Mouse (Mus musculus): Measurements from ENCODE around the gene Anpep. TPM values are rescaled to one million over a fixed set of nuclear protein-coding genes. Genes with fewer than 3 reads are reported as not detected.
"Not testable (repeated sequence)": the region's sequence is repeated elsewhere in the genome, so short reads cannot be mapped to it uniquely, and the experiment has no call there.

Anpep gene
- polyA plus RNA-seq, 1 experiment from 2014 or later: 26.3 TPM

DNA sequence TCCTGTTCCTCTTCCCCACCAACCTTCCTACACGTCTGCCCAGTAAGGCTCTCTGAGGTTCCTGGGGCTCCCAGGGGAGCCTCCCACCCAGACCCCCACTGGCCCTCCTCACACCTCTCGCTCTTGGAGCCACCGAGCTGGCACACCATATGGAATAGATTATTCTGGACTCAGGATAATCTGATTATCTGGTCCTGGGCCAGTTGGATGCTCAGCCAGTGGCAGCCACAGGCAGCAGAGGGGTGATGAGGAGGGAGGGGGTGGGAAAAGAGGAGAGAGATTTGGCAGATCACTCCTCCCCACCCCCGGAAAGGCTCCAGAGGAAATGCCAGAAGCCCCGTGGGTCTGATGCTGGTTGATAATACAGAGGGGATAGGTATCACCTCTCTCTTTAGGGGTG is 62.3 kb downstream of the Anpep start:
- Histone ChIP-seq H3K4me2 (replicated peaks; ENCODE audit: low read depth, low read length) (no peak overlapping the region), H3K27me3 (ENCODE audit: control insufficient read depth, insufficient read depth, low read length) (peaks cover 5% of the 10 kb centered on the region), H3K9me3 (ENCODE audit: control insufficient read depth, low read depth, low read length) (no peaks in the 10 kb centered on the region), H3K4me3 (ENCODE audit: low read depth, low read length) (no peak overlapping the region), H3K4me1 (ENCODE audit: control insufficient read depth, insufficient read depth, low read length) (no peaks in the 10 kb centered on the region), H3K36me3 (ENCODE audit: control insufficient read depth, insufficient read depth, low read length) (no peaks in the 10 kb centered on the region), H3K9ac (replicated peaks; ENCODE audit: low read depth, low read length) (no peak overlapping the region), H3K27ac (ENCODE audit: low read length) (no peak overlapping the region)
- ATAC-seq (ENCODE audit: insufficient number of reproducible peaks, insufficient read depth, low FRiP score, low read depth): no peak
- WGBS: 18% methylated on average over 5 of the region's 5 CpGs

DNA sequence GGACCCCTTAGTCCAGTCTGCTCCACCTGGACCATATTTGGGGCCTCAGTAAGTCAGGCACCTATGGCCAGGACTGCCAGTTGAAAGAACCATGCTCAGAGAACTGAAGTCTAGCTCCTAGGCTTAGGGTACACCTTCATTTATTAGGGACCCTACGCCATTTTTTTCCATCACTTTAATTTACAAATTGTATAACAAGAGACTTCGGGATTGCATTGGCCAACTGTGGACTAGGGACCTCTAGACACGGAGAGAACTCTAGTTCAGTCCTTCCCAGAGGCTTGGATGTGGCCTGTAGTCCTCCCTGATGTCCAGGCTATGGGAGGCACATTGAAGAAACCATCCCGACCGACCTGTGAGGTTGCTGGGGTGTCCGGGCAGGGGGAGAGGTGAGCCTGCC is 67.2 kb downstream of the Anpep start, which contains the start of gene Mesp1:
Mesp1 (minus strand) TSS at position 101 of the 400 bp plus-strand sequence.
- H3K9ac ChIP-seq (replicated peaks; ENCODE audit: low read depth, low read length): peak within 1 kb of the TSS; percentile 18; the same call in 1 of the 2 replicates
- H3K27me3 ChIP-seq (ENCODE audit: control insufficient read depth, insufficient read depth, low read length): peaks cover 28% of the 10 kb centered on the region
- ATAC-seq (ENCODE audit: insufficient number of reproducible peaks, insufficient read depth, low FRiP score, low read depth): no peak
- 66% methylated on average over 6 of the region's 6 CpGs for WGBS
- no peaks in the 10 kb centered on the region for H3K36me3 ChIP-seq (ENCODE audit: control insufficient read depth, insufficient read depth, low read length)
- H3K4me1 ChIP-seq (ENCODE audit: control insufficient read depth, insufficient read depth, low read length): peaks cover 6% of the 10 kb centered on the region; the same call in 1 of the 2 replicates
- H3K9me3 ChIP-seq (ENCODE audit: control insufficient read depth, low read depth, low read length): no peaks in the 10 kb centered on the region
- H3K4me3 ChIP-seq (ENCODE audit: low read depth, low read length): peak within 1 kb of the TSS; percentile 39
- H3K4me2 ChIP-seq (replicated peaks; ENCODE audit: low read depth, low read length): peak within 1 kb of the TSS; percentile 82
- no peak within 1 kb of the TSS for H3K27ac ChIP-seq (ENCODE audit: low read length)

DNA sequence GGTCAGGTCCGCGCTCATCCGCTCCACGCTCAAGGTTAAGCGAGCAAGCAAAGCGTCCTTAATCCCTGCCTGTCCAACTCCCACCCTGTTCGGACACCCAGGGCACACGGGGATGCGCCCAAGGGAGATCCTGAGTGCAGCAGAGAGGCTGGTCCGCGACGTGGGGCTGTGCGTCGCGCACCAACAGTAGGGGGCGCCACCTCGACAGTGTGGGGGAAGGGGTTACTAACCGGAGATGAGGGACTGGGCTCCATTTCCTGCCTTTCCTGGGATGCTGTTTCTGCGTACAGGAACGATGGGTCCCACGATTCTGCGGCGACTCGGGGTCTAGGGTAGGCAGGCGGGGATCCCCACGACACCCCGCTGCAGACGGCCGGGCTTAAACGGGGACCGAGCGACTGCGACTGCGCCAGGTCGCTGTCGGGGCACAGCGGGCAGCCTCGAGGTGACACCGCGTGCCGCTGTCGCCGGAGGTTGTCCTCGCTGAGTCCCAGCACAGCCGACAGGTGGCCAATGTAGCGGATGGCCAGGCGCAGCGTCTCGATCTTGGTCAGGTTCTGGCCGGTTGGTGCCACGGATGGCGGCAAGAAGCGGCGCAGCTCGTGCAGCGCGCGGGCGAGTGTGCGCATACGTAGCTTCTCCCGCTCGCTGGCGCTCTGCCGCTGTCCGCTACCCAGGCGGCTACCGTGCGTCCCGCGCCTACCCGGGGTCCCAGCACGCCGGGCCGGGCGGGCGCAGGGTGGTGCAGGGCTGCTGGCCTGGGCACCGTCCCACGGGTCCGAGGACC is 68.0 kb downstream of the Anpep start:
- Histone ChIP-seq H3K4me2 (replicated peaks; ENCODE audit: low read depth, low read length) (peak overlapping the region; percentile 82), H3K4me1 (ENCODE audit: control insufficient read depth, insufficient read depth, low read length) (peaks cover 6% of the 10 kb centered on the region; the same call in 1 of the 2 replicates), H3K27me3 (ENCODE audit: control insufficient read depth, insufficient read depth, low read length) (peaks cover 28% of the 10 kb centered on the region), H3K9me3 (ENCODE audit: control insufficient read depth, low read depth, low read length) (no peaks in the 10 kb centered on the region), H3K27ac (ENCODE audit: low read length) (no peak overlapping the region), H3K4me3 (ENCODE audit: low read depth, low read length) (peak overlapping the region; percentile 39), H3K9ac (replicated peaks; ENCODE audit: low read depth, low read length) (peak overlapping the region; percentile 18; the same call in 1 of the 2 replicates), H3K36me3 (ENCODE audit: control insufficient read depth, insufficient read depth, low read length) (no peaks in the 10 kb centered on the region)
- WGBS: under 1% methylated on average over 80 of the region's 80 CpGs
- no peak; the same call in 1 of the 2 replicates for ATAC-seq (ENCODE audit: insufficient number of reproducible peaks, insufficient read depth, low FRiP score, low read depth)

DNA sequence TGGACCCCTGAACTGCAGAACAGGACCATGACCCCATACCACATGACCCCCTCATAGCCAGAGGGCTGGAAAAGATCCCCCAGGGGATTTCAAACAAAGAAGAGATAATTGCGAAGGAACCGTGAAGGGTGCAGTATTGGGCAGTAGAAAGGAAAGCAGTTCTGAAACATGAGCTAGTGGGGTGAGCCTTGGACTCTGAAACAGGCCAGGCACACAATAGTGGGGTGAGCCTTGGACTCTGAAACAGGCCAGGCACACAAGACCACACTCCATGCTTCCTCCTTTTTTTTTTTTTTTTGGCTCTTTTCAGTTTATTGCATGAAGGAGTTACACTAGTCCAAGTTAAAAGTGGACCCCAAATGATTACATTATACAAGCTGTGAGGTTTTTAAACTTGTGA is 71.0 kb downstream of the Anpep start:
- 31% methylated on average over 2 of the region's 2 CpGs for WGBS
- not testable (repeated sequence) for H3K4me1 ChIP-seq (ENCODE audit: control insufficient read depth, insufficient read depth, low read length); H3K36me3 ChIP-seq (ENCODE audit: control insufficient read depth, insufficient read depth, low read length); ATAC-seq (ENCODE audit: insufficient number of reproducible peaks, insufficient read depth, low FRiP score, low read depth); H3K4me3 ChIP-seq (ENCODE audit: low read depth, low read length); H3K9me3 ChIP-seq (ENCODE audit: control insufficient read depth, low read depth, low read length); H3K27ac ChIP-seq (ENCODE audit: low read length); H3K4me2 ChIP-seq (replicated peaks; ENCODE audit: low read depth, low read length); H3K9ac ChIP-seq (replicated peaks; ENCODE audit: low read depth, low read length)
- peaks cover 28% of the 10 kb centered on the region for H3K27me3 ChIP-seq (ENCODE audit: control insufficient read depth, insufficient read depth, low read length)

DNA sequence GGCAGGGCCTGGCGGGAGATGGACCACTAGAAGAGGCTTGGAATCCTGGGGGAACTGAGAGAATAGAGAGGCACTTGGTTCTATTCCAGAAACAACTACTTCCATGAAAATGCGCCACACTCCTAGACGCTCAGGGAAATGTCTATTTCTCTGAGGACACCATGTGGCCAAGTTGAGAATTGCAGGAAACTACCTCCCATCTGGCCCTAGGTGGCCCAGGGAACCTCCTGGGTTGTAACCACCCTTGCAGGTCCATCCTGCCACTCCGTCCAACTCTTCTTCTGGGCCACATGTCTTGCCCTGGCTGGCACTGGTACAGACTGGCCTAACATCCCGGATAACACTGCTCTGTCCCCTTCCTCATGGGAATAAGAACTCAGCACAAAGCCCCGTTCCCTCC is 74.6 kb downstream of the Anpep start:
- ATAC-seq (ENCODE audit: insufficient number of reproducible peaks, insufficient read depth, low FRiP score, low read depth): peak; percentile 77; the same call in 1 of the 2 replicates
- Histone ChIP-seq H3K36me3 (ENCODE audit: control insufficient read depth, insufficient read depth, low read length) (no peaks in the 10 kb centered on the region), H3K4me2 (replicated peaks; ENCODE audit: low read depth, low read length) (no peak overlapping the region), H3K27ac (ENCODE audit: low read length) (no peak overlapping the region), H3K9me3 (ENCODE audit: control insufficient read depth, low read depth, low read length) (no peaks in the 10 kb centered on the region), H3K27me3 (ENCODE audit: control insufficient read depth, insufficient read depth, low read length) (peaks cover 1% of the 10 kb centered on the region; the same call in 1 of the 2 replicates), H3K4me3 (ENCODE audit: low read depth, low read length) (no peak overlapping the region), H3K9ac (replicated peaks; ENCODE audit: low read depth, low read length) (no peak overlapping the region), H3K4me1 (ENCODE audit: control insufficient read depth, insufficient read depth, low read length) (no peaks in the 10 kb centered on the region)
- 27% methylated on average over 6 of the region's 6 CpGs for WGBS

DNA sequence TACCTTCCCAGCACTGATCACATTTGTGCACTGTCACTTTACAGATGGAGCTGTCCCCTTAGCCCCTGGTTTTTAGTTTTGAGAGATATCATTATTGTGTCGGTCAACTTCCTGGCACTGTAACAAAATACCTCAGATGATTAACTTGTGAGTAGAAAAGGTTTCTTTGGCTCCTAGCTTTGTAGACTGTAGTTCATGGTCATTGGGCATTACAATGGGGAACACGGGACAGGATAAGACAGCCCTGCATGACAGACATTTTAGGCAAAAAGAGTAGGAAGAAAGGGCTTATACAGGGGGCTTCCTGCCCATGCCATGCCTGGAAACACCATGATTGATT is 78.4 kb downstream of the Anpep start:
- Histone ChIP-seq H3K9me3 (ENCODE audit: control insufficient read depth, low read depth, low read length) (no peaks in the 10 kb centered on the region), H3K4me1 (ENCODE audit: control insufficient read depth, insufficient read depth, low read length) (0 out of 2 replicates have a peak, but pooled peaks cover 4% of the 10 kb centered on the region), H3K27me3 (ENCODE audit: control insufficient read depth, insufficient read depth, low read length) (no peaks in the 10 kb centered on the region), H3K27ac (ENCODE audit: low read length) (no peak overlapping the region), H3K4me2 (replicated peaks; ENCODE audit: low read depth, low read length) (no peak overlapping the region), H3K36me3 (ENCODE audit: control insufficient read depth, insufficient read depth, low read length) (no peaks in the 10 kb centered on the region), H3K4me3 (ENCODE audit: low read depth, low read length) (no peak overlapping the region), H3K9ac (replicated peaks; ENCODE audit: low read depth, low read length) (no peak overlapping the region)
- no peak for ATAC-seq (ENCODE audit: insufficient number of reproducible peaks, insufficient read depth, low FRiP score, low read depth)
- WGBS: 79% methylated on average over 2 of the region's 2 CpGs

DNA sequence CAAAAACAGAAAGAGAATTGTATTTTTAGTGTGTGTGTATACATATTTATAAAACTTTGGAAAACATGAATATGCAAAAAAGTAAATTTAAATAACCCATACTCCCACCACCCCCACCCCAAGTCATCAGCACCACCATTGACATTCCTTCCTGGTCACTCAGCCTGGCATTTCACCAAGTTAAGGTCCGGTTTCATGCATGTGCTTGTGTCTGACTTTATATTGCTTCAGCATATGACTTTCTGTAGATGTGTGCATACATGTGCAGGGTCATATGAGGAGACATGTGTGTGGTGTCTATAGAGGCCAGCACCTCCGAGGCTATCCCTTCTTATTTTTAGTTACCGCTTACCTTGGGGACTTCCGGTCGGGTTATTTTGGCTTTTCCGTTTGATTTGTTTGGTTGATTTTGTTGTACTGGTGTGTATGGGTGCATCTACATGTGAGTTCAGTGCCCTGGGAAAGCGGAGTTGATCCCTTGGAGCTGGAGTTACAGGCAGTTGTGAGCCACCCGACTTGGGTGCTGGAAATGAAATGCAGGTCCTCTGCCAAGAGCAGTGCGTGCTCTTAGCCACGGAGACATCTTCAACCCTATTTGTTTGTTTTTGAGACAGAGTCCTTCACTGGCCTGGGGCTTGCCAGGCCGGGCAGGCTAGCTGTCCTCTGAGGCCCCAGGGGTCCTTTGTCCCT is 78.9 kb downstream of the Anpep start:
- H3K27me3 ChIP-seq (ENCODE audit: control insufficient read depth, insufficient read depth, low read length): no peaks in the 10 kb centered on the region
- H3K9ac ChIP-seq (replicated peaks; ENCODE audit: low read depth, low read length): no peak overlapping the region
- 78% methylated on average over 11 of the region's 11 CpGs for WGBS
- H3K4me2 ChIP-seq (replicated peaks; ENCODE audit: low read depth, low read length): no peak overlapping the region
- H3K27ac ChIP-seq (ENCODE audit: low read length): no peak overlapping the region
- H3K9me3 ChIP-seq (ENCODE audit: control insufficient read depth, low read depth, low read length): no peaks in the 10 kb centered on the region
- no peak overlapping the region for H3K4me3 ChIP-seq (ENCODE audit: low read depth, low read length)
- no peak for ATAC-seq (ENCODE audit: insufficient number of reproducible peaks, insufficient read depth, low FRiP score, low read depth)
- H3K36me3 ChIP-seq (ENCODE audit: control insufficient read depth, insufficient read depth, low read length): no peaks in the 10 kb centered on the region
- H3K4me1 ChIP-seq (ENCODE audit: control insufficient read depth, insufficient read depth, low read length): 0 out of 2 replicates have a peak, but pooled peaks cover 4% of the 10 kb centered on the region

DNA sequence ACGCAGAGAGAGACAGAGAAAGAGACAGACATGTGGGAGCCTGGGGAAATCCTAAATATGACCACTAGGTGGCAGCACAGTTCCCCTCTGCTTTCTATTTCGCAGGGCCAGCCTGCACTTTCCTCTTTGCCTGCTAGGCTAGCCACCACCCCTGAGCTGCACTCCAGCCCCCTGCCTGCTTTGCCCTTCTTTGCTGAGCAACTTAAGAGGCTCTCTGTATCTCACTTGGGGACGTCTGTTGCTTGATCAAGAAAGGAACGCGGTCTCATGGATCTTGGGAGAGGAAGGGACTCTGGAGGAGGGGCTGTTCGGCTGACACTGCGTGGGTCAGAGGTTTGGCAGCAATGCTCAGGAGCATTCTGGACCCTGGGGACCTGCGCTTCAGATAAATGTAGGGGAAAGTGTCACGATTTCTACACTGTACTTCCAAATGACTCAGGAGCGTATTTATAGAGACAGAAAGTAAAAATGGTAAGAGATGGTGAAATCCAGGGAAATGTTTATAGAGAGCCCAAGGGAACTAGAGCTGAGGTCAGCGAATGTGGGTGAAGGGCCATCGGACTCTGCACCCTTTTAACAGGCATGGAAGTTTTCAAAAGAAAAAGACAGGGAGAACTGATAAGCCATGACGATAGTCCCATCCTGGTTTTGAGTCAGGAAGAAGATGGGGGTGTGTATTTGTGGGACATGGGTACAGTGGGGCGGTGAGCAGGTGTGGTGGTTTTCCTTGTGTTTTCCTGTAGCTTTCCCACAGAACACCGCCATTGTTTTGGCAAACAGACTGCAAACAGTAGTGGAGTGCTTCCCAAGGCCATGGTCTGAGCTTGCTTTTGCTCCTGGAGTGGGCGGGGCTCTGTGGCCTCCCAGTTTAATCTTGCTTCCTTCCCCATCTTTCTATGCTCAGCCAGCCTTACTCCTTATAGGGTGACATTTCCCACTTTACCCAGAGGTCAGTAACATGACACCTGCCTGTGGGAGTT is 79.9 kb downstream of the Anpep start:
- Histone ChIP-seq H3K36me3 (ENCODE audit: control insufficient read depth, insufficient read depth, low read length) (no peaks in the 10 kb centered on the region), H3K9ac (replicated peaks; ENCODE audit: low read depth, low read length) (no peak overlapping the region), H3K4me2 (replicated peaks; ENCODE audit: low read depth, low read length) (peak overlapping the region; percentile 40; the same call in 1 of the 2 replicates), H3K27ac (ENCODE audit: low read length) (no peak overlapping the region), H3K27me3 (ENCODE audit: control insufficient read depth, insufficient read depth, low read length) (no peaks in the 10 kb centered on the region), H3K9me3 (ENCODE audit: control insufficient read depth, low read depth, low read length) (no peaks in the 10 kb centered on the region), H3K4me1 (ENCODE audit: control insufficient read depth, insufficient read depth, low read length) (0 out of 2 replicates have a peak, but pooled peaks cover 4% of the 10 kb centered on the region), H3K4me3 (ENCODE audit: low read depth, low read length) (no peak overlapping the region; the same call in 1 of the 2 replicates)
- 0 out of 2 replicates have a peak, but pooled peaks have one; percentile 61 for ATAC-seq (ENCODE audit: insufficient number of reproducible peaks, insufficient read depth, low FRiP score, low read depth)
- WGBS: 19% methylated on average over 16 of the region's 16 CpGs

All from stomach, embryonic 14.5 days (tissue).